Mouse (Mus musculus) frontal cortex, postnatal 10 days (tissue): Measurements from ENCODE around the gene Tll2.

Experiments
- DNase-seq, 2 experiments: peaks; one replicate each; pipeline ENCODE4 v3.0.0; 2022; ENCODE audit warnings: low spot score in 2 of 2, mixed read lengths in 1 of 2

The Tll2 gene

GRCm38 (mm10) chr19:41206811-41207344, at the start of gene Tll2:
Gene Tll2 (minus strand): TSS chr19:41206835.
- peak in 1 of 2 experiments; percentile 26 for DNase-seq

DNA sequence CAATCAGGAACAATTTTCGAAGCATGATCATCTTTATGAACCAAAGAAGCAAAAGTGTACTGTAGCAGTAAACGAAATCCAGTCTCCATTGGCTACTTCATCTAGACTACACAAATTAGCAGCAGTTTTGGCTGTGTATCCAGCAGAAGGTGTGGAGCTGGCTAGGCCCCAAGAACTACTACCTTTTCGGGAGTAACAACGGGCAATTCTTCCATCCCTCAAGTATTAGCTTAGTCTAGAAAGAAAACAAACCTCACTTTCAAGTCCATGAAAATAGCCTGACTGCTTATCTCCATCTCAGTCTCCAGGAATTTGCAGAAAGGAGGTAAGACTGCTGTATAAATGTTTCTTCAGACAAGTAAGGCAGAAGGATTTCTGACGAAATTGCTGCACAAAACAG, 47.9 kb upstream of the Tll2 start:
- DNase-seq = no peak

- DNase-seq = no peak
Measured at GRCm38 (mm10) chr19:41248968-41249367, 42.3 kb upstream of the Tll2 start.

DNA sequence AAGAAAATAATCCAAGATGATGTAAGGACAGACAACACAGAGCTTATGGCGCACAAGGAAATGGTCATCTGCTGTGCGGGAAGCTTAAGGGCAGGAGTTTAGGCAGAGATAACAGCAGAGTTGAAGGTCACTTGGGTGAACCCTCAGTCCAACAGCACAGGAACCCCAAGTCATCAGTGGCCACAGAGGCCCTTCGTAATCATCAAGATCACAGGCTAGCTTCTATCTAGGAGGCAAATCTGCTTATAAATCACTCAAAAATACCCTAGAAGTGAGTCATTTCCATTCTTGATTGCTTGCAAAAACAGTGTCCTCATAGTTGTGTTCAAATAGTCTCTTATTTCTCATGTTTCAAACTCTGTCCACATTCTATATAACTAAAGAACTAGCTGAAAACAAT, 41.6 kb upstream of the Tll2 start:
- no peak for DNase-seq

DNA sequence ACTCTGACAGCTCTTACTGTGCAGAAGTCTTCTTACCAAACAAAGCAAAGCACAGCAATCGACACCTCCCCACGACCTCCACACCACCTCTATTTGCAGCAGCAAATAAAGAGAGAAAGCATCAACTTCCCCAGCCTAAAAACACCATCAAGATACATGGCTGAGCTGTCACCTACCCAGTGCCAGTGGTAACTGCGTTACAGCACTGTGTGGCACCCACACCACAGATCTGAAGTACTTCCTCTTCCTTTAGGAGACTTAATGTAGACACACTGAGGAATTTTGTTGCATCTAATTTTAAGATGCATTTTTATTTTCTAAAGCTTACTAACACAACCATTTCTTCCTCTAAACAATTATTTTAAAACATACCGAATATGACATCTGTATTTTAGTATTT, 39.6 kb upstream of the Tll2 start:
- DNase-seq = no peak

GRCm38 (mm10) chr19:41244581-41244980, 37.9 kb upstream of the Tll2 start:
- DNase-seq = peak in 1 of 2 experiments; percentile 42

DNA sequence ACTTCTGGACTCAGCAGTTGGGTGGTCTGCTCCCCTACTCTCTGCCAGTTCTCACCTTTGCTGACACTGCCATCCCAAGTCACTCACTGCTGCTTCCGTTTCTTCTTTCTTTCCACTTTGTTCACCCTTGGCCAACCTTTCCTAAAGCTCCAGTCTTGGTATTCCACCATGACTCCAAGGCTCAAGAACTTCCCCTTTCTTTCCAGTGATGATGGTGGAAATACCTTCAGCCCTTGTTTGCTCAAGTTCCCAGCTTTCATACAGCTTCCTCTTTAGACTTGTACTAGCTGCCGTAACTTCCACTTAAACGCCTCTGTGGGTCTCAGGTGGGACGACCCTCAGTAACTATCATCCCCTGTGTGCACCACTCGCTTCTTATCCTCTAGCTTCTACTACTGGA, 35.4 kb upstream of the Tll2 start:
- no peak for DNase-seq

DNA sequence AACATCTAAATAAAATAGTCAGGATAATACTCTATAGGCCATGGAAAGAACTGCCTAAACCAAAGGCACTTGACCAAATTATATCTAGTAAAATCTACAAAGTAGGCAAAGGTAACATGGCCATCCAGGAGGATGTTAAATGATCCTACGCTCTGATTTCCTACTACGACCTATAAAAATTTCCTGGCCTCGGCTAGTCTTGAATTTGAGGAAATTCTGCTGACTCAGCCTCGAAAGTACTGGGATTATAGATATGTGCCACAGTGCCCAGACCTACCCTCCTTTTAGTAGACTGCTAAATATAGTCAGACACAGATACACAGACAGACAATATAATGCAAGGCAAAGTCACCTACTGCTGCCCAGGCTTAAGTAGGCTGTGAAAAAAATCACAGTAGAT, 27.1 kb upstream of the Tll2 start:
- no peak for DNase-seq

GRCm38 (mm10) chr19:41208326-41208725, 1.7 kb upstream of the Tll2 start:
- no peak for DNase-seq

- DNase-seq = no peak
Measured at GRCm38 (mm10) chr19:41206041-41206810, 409 bp downstream of the Tll2 start.

DNA sequence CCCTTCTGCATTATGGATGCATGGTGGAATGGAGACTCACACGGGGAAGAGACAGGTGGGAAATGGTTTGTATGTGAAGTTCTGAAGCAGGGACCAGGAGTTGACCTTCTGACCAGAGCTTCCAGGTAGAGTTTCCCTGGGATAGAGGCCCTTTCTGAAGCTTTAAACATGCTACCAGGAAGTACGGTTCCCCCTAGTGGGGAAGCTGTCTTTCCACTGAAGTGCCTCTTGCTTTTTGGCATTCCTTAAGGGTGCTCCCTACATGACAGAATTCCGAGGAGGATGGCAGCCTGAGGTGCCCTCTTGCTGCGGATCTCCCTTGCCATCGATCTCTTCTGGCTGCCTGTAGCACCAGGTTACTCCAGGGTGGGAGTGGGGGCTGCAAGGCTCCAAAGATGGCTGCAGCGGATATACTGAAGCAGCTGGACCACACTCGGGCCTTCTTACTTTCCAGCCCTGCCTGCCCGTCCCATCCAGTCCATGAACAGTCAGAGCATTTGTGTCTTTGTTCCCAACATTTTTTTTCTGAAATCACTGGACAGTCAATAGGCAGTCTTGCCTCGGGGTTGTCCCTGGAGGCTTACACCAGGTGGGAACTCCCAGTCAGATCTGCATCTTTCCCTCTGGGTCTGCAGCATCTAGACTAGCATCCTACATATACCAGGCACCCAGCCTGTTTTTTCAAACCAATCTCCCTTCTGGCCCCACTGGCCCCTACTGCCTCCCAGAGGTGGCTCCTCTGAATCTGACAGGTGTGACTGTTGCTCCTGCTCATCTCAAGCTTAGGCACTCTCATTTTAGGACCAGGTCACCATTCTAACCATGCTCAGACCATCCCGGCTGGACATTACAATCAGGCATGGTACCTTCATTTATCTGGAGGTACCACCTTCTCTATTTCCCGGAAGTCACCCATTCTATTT, 2.2 kb downstream of the Tll2 start:
- DNase-seq = no peak

GRCm38 (mm10) chr19:41197606-41198005, 9.0 kb downstream of the Tll2 start:
- peak; percentile 50 to 68 for DNase-seq

DNA sequence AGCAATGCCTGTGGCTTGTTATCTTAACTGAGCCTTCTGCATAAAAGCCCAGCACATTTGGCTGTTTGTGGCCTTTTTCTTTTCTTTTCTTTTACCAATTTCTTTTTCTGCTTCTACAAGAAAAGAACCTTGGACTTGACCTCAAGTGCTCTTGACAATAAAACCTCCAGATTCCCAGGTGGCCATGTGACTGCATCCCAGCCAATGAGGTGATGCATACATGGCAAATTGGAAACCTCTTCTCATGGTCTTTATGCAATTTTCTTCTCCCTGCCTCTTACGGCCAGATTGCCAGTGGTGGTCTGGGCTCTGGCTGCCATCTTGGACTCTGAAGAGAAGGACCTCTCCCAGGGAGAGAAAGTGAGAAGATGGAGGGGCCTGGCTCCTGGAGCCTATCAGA, 13.3 kb downstream of the Tll2 start:
- no peak for DNase-seq

DNA sequence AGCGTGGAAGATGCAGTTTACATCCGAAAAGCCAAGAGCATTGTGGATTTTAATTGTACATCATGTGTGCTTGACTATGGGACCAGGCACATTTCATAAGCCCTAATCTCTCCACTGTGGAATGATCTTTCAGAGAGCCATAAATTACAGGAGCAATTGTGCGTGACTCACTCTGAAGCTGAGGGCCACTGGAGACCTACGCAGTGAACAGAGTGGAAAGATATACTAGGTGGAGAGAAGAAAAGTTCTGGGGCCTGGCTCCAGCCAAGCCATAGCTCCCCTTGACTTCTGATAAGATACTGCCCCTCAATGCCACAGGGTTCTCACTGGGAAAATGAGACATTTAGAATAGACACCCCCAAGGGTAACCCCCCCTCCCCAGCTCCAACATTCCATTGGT, 13.7 kb downstream of the Tll2 start:
- no peak for DNase-seq

DNA sequence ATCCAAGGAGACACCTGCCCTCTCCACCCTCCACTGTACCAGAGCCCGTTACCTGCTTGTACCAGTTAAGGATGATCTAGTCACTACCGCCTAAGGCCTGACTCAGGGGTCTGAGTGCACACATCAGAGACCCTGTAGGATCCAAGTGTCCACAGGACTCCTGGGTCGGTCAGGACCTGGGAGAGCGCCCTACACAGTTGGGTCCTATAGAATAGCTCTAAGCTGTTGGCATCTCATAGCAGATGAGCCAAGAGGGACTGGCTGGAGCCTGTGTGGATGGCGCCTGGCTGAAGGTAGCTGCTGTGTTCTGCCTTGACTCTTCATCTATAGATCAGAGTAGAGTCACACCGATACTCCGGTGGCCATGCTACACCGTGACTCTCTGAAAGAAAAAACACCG, 14.9 kb downstream of the Tll2 start:
- no peak for DNase-seq

DNA sequence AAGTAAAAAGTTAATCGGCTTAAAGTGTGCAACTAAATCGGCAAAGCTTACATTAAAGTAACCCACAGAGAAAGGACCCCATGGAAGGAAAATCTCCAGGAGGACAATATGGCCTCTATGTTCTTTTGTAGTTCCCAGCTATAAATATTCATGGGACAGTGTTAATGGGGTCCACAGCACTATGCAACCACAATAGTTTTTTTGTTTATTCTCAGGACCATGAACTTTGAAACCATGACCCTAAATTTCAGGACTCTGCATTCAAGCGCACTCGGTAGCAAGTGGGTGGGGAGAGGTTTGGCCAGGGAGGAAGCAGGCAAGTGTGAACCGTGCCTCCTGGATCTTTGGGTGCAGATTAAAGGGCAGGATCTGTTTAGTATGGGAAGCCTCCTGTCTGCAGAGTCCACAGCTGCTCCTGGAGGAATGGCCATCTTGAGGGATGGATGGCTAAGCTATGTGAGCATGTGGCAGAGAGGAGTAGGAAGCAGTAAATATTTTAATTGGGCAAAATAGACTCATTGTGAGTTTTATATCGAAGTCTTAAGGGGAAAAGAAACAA, 15.7 kb downstream of the Tll2 start:
- DNase-seq = no peak

DNA sequence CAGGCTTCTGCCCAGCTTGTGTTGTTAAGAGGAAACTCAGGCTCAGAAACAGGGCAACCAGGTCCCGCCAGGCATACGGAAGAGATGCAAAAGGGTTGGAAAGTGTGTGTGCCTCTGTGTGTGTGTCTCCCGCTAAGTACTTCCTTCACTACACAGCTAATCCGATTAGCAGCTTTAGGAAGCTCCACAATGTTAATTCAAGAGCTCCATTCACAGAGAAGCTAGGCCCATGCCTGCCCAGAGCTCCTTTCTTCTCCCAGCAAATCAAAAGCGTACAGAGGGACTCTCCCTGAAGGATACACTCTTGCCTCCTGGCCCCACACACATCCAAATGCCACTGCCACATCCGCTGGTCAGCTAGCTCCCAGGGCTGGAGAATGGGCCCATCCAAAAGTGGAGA, 29.3 kb downstream of the Tll2 start:
- DNase-seq = no peak

DNA sequence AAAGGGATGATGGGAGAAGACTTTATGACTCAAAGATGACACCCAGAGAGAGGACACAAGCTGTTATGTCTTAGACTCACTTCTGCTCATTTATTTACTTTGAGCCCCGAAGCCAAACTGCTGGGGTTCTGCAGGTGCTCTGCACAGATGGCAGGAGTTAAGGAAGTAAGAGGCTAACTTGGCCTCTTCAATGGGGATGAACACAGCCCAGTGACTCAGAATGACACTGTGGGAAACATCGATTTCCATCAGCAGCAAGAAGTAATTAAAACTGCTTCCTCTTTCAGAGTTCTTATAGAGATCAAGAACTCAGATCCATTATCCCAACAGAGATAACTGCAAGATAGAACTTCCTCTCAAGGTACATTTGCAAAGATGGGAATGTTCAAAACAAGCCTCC, 29.8 kb downstream of the Tll2 start:
- DNase-seq = no peak

- DNase-seq = no peak
Measured at GRCm38 (mm10) chr19:41165914-41166235, 40.8 kb downstream of the Tll2 start.

- no peak for DNase-seq
Measured at GRCm38 (mm10) chr19:41165144-41165913, 41.3 kb downstream of the Tll2 start.

DNA sequence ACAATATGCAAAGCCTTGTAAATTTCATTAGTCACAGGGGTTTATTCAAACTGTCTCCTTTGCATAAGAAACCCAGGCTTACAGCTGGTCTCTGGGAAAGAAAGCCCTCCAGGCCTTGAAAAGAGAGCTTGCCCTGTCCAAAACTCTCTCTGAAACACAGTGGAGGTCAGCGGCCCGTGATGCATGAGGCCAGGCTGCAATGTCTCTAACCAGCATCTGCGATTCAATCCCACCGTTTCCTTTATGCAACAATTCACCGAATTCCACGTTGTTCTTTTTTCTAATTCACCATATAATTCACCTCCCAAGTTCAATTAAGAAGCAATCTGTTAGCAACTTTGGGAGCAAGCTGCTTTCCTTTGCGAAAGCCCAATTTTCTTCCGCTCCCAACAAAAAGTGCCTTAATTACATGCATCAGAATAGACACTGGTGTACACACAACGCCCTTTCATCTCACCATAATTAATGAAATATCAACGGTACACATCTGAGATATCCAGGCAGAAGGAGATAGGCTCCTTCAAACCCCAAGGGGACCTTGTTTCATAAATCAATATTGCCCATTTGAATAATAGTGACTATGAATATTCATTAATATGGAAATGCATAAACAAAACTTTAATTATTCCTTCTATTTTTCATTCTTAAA, 42.1 kb downstream of the Tll2 start:
- no peak for DNase-seq
